Mouse (Mus musculus): ENCODE measurements around the gene Nuak2. TPM values are rescaled to one million over a fixed set of nuclear protein-coding genes. Genes with fewer than 3 reads are reported as not detected.
A peak's percentile ranks its signal among the peaks of the same experiment; 100 is the strongest.

Gene Nuak2
- polyA plus RNA-seq, 2 experiments: 1.7 to 3.4 TPM

GRCm38 (mm10) chr1:132366937-132367336, 51.0 kb downstream of the Nuak2 start:
- peaks cover 27% of the 10 kb centered on the region for H3K36me3 ChIP-seq (ENCODE audit: control insufficient read depth, insufficient read depth, low read length)
- ATAC-seq (ENCODE audit: low FRiP score, low read depth): no peak
- H3K4me3 ChIP-seq (replicated peaks; ENCODE audit: low read length): no peak overlapping the region
- WGBS: 39% methylated on average over 6 of the region's 6 CpGs
- no peaks in the 10 kb centered on the region for H3K27me3 ChIP-seq (ENCODE audit: control insufficient read depth, insufficient read depth, low read length)
- H3K4me1 ChIP-seq (ENCODE audit: control insufficient read depth, insufficient read depth, low read length): 0 out of 2 replicates have a peak, but pooled peaks cover 4% of the 10 kb centered on the region
- no peak for TF ChIP-seq POLR2A (IDR thresholded peaks at IDR 0.05; ENCODE audit: borderline replicate concordance, extremely low read depth, insufficient read depth, insufficient read length)
- DNase-seq (ENCODE audit: low spot score): no peak
- H3K9ac ChIP-seq (ENCODE audit: low read depth, low read length, severe bottlenecking): no peak overlapping the region
- H3K27ac ChIP-seq (replicated peaks; ENCODE audit: low read depth, low read length): no peak overlapping the region
- no peak overlapping the region for H3K4me2 ChIP-seq (replicated peaks; ENCODE audit: low read depth, low read length, severe bottlenecking)
- H3K9me3 ChIP-seq (ENCODE audit: control insufficient read depth, low read length): no peaks in the 10 kb centered on the region

GRCm38 (mm10) chr1:132367692-132368506, 52.0 kb downstream of the Nuak2 start:
- no peak overlapping the region for H3K27ac ChIP-seq (replicated peaks; ENCODE audit: low read depth, low read length)
- no peak for TF ChIP-seq POLR2A (IDR thresholded peaks at IDR 0.05; ENCODE audit: borderline replicate concordance, extremely low read depth, insufficient read depth, insufficient read length)
- peak; percentile 83 for DNase-seq (ENCODE audit: low spot score)
- H3K9ac ChIP-seq (ENCODE audit: low read depth, low read length, severe bottlenecking): no peak overlapping the region
- 0 out of 2 replicates have a peak, but pooled peaks cover 5% of the 10 kb centered on the region for H3K4me1 ChIP-seq (ENCODE audit: control insufficient read depth, insufficient read depth, low read length)
- peak; percentile 80 for ATAC-seq (ENCODE audit: low FRiP score, low read depth)
- no peaks in the 10 kb centered on the region for H3K9me3 ChIP-seq (ENCODE audit: control insufficient read depth, low read length)
- no peak overlapping the region for H3K4me2 ChIP-seq (replicated peaks; ENCODE audit: low read depth, low read length, severe bottlenecking)
- no peak overlapping the region for H3K4me3 ChIP-seq (replicated peaks; ENCODE audit: low read length)
- H3K36me3 ChIP-seq (ENCODE audit: control insufficient read depth, insufficient read depth, low read length): peaks cover 30% of the 10 kb centered on the region
- no peaks in the 10 kb centered on the region for H3K27me3 ChIP-seq (ENCODE audit: control insufficient read depth, insufficient read depth, low read length)
- WGBS: 29% methylated on average over 6 of the region's 7 CpGs

GRCm38 (mm10) chr1:132370681-132371173, 54.8 kb downstream of the Nuak2 start:
- Histone ChIP-seq H3K9ac (ENCODE audit: low read depth, low read length, severe bottlenecking) (no peak overlapping the region), H3K4me1 (ENCODE audit: control insufficient read depth, insufficient read depth, low read length) (peaks cover 29% of the 10 kb centered on the region), H3K4me3 (replicated peaks; ENCODE audit: low read length) (no peak overlapping the region), H3K36me3 (ENCODE audit: control insufficient read depth, insufficient read depth, low read length) (peaks cover 36% of the 10 kb centered on the region), H3K9me3 (ENCODE audit: control insufficient read depth, low read length) (no peaks in the 10 kb centered on the region), H3K4me2 (replicated peaks; ENCODE audit: low read depth, low read length, severe bottlenecking) (no peak overlapping the region), H3K27me3 (ENCODE audit: control insufficient read depth, insufficient read depth, low read length) (no peaks in the 10 kb centered on the region), H3K27ac (replicated peaks; ENCODE audit: low read depth, low read length) (no peak overlapping the region)
- no peak for ATAC-seq (ENCODE audit: low FRiP score, low read depth)
- no peak for TF ChIP-seq POLR2A (IDR thresholded peaks at IDR 0.05; ENCODE audit: borderline replicate concordance, extremely low read depth, insufficient read depth, insufficient read length)
- DNase-seq (ENCODE audit: low spot score): no peak
- 83% methylated on average over 9 of the region's 9 CpGs for WGBS

- Histone ChIP-seq H3K9ac (ENCODE audit: low read depth, low read length, severe bottlenecking) (no peak overlapping the region), H3K4me3 (replicated peaks; ENCODE audit: low read length) (no peak overlapping the region), H3K27me3 (ENCODE audit: control insufficient read depth, insufficient read depth, low read length) (no peaks in the 10 kb centered on the region), H3K36me3 (ENCODE audit: control insufficient read depth, insufficient read depth, low read length) (peaks cover 31% of the 10 kb centered on the region), H3K9me3 (ENCODE audit: control insufficient read depth, low read length) (no peaks in the 10 kb centered on the region), H3K4me2 (replicated peaks; ENCODE audit: low read depth, low read length, severe bottlenecking) (no peak overlapping the region), H3K4me1 (ENCODE audit: control insufficient read depth, insufficient read depth, low read length) (peaks cover 25% of the 10 kb centered on the region), H3K27ac (replicated peaks; ENCODE audit: low read depth, low read length) (no peak overlapping the region)
- DNase-seq (ENCODE audit: low spot score): no peak
- 74% methylated on average over 8 of the region's 8 CpGs for WGBS
- no peak for ATAC-seq (ENCODE audit: low FRiP score, low read depth)
- no peak for TF ChIP-seq POLR2A (IDR thresholded peaks at IDR 0.05; ENCODE audit: borderline replicate concordance, extremely low read depth, insufficient read depth, insufficient read length)
These were observed 55.6 kb downstream of the Nuak2 start for GRCm38 (mm10) chr1:132371298-132372081.

GRCm38 (mm10) chr1:132372354-132372753, 56.4 kb downstream of the Nuak2 start:
- H3K27ac ChIP-seq (replicated peaks; ENCODE audit: low read depth, low read length): no peak overlapping the region
- WGBS: 94% methylated on average over 5 of the region's 5 CpGs
- H3K27me3 ChIP-seq (ENCODE audit: control insufficient read depth, insufficient read depth, low read length): no peaks in the 10 kb centered on the region
- DNase-seq (ENCODE audit: low spot score) (no peak), ATAC-seq (ENCODE audit: low FRiP score, low read depth) (no peak)
- H3K4me2 ChIP-seq (replicated peaks; ENCODE audit: low read depth, low read length, severe bottlenecking): no peak overlapping the region
- no peaks in the 10 kb centered on the region for H3K9me3 ChIP-seq (ENCODE audit: control insufficient read depth, low read length)
- H3K4me3 ChIP-seq (replicated peaks; ENCODE audit: low read length): no peak overlapping the region
- H3K36me3 ChIP-seq (ENCODE audit: control insufficient read depth, insufficient read depth, low read length): peaks cover 38% of the 10 kb centered on the region
- H3K4me1 ChIP-seq (ENCODE audit: control insufficient read depth, insufficient read depth, low read length): peaks cover 32% of the 10 kb centered on the region
- no peak for TF ChIP-seq POLR2A (IDR thresholded peaks at IDR 0.05; ENCODE audit: borderline replicate concordance, extremely low read depth, insufficient read depth, insufficient read length)
- H3K9ac ChIP-seq (ENCODE audit: low read depth, low read length, severe bottlenecking): no peak overlapping the region

Data from limb, embryonic 14.5 days (tissue).